Mouse (Mus musculus): ENCODE data around the gene Ppil3. TPM values are rescaled to one million over a fixed set of nuclear protein-coding genes. Genes with fewer than 3 reads are reported as not detected.

Ppil3 gene
- polyA plus RNA-seq, 1 experiment = 11.2 TPM

GRCm38 (mm10) chr1:58420961-58421360, 24.3 kb downstream of the Ppil3 start:
- TF ChIP-seq GATA1 (IDR thresholded peaks at IDR 0.05; ENCODE audit: low read length) = no peak

- TF ChIP-seq GATA1 (IDR thresholded peaks at IDR 0.05; ENCODE audit: low read length) = no peak
Measured at GRCm38 (mm10) chr1:58420032-58420431, 25.3 kb downstream of the Ppil3 start.

- TF ChIP-seq GATA1 (IDR thresholded peaks at IDR 0.05; ENCODE audit: low read length) = no peak
Measured at GRCm38 (mm10) chr1:58416048-58416447, 29.2 kb downstream of the Ppil3 start.

DNA sequence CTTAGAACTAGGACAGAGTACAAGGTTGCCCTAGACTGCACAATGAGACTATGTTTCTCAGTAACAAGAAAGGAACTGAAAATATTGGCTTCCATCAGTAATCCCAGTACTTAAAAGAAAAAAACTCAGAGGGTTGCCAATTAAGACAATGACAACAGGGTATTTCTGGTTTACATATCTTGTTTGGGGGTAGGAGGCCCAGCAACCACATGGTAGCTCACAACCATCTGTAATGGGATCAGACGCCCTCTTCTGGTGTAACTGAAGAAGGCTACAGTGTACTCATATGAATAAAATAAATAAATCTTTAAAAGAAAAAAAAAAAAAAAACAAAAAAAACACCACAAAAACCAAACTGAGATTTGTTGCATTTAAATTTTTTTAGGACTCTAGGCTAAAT, 29.8 kb downstream of the Ppil3 start:
- no peak for TF ChIP-seq GATA1 (IDR thresholded peaks at IDR 0.05; ENCODE audit: low read length)

DNA sequence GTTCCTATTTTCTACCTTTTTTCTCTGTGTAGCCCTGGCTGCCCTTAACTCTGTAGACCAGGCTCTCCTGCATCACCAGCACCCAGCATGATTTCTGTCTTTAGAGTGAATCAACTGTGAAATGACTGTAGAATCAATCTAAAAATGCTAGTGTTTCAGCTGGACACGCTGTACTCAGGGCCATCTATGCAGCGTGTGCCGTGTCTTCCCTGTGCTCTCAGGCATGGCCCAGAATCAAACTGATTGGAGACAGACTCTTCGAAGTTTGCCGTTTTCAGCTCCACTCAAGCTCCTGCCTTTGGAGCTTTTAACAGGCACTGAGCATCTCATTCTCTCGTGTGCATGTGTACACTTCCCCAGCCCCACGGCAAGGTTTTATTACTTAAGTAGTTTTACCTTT, 34.5 kb downstream of the Ppil3 start:
- TF ChIP-seq GATA1 (IDR thresholded peaks at IDR 0.05; ENCODE audit: low read length) = no peak

DNA sequence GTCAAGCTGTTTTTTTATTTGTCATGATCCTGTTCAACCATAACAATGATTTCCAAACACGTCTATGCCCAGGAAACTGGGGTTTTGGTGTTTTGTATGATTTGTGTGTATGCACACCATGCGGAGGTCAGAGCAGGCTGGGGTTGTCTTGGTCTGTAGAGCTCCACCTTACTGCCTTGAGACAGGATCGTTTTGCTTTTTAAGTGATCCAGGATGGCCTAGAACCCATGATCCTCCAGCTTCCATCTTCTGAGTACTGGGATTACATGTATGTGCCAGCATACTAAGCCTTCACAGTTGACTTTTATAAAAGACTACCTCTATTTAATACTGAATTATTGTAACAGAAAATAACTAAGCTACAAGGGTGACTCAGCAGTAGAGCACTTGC, 35.1 kb downstream of the Ppil3 start:
- no peak for TF ChIP-seq GATA1 (IDR thresholded peaks at IDR 0.05; ENCODE audit: low read length)

DNA sequence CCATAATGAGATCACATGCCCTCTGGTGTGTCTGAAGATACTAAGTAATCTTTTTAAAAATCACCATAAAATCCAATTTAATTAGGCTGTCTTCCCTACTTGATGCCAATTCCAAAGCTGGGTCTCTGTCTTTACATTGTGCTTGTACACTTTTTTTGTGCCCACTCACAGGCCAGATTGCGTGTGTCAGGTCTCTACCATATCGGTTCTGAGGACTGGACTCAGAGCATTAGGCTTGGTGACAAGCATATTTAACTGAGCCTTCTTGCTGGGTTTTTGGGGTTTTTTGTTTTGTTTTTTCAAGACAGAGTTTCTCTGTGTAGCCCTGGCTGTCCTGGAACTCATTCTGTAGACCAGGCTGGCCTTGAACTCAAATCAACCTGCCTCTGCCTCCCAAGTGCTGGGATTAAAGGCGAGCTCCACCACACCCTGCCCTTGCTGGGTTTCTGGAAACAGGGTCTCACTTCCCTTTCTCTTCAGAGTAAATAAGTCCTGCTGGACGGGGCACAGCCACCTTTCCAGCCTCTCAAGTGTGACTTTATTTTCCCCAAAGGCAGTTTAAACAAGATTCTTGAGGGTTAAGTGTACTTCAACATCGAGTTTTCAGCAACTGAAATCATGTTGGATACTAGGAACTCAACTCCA, 35.6 kb downstream of the Ppil3 start:
- TF ChIP-seq GATA1 (IDR thresholded peaks at IDR 0.05; ENCODE audit: low read length) = no peak

DNA sequence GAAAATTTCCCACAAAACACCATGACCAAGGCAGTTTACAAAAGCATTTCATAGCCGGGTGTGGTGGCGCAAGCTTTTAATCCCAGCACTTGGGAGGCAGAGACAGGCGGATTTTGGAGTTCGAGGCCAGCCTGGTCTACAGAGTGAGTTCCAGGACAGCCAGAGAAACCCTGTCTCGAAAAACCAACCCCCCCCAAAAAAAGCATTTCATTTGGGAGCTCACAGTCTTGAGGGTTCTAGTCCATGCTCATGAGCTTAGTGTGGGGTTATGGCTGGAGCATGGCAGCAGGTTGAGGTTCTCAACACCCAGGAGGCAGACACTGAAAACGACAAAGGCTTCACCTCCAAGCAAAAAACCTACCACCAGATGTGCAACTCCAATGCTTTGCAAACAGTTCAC, 37.1 kb downstream of the Ppil3 start:
- no peak for TF ChIP-seq GATA1 (IDR thresholded peaks at IDR 0.05; ENCODE audit: low read length)

DNA sequence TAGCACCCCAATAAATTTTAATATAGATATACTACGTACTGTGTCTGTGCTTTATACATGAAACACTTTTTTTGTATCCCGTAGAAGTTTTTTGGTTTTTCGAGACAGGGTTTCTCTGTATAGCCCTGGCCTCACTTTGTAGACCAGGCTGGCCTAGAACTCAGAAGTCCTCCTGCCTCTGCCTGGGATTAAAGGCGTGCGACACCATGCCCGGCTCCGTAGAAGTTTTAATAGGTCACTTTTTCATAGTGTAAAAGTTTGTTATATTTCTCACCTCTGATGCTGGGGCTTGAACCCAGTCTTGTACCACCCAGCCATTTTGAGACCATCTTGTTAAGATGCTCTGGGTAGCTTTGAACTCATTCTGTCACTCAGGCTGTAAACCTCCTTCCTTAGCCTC, 38.0 kb downstream of the Ppil3 start:
- no peak for TF ChIP-seq GATA1 (IDR thresholded peaks at IDR 0.05; ENCODE audit: low read length)

GRCm38 (mm10) chr1:58403745-58404144, 41.5 kb downstream of the Ppil3 start:
- no peak for TF ChIP-seq GATA1 (IDR thresholded peaks at IDR 0.05; ENCODE audit: low read length)

- no peak for TF ChIP-seq GATA1 (IDR thresholded peaks at IDR 0.05; ENCODE audit: low read length)
Measured at GRCm38 (mm10) chr1:58401396-58401795, 43.9 kb downstream of the Ppil3 start.

DNA sequence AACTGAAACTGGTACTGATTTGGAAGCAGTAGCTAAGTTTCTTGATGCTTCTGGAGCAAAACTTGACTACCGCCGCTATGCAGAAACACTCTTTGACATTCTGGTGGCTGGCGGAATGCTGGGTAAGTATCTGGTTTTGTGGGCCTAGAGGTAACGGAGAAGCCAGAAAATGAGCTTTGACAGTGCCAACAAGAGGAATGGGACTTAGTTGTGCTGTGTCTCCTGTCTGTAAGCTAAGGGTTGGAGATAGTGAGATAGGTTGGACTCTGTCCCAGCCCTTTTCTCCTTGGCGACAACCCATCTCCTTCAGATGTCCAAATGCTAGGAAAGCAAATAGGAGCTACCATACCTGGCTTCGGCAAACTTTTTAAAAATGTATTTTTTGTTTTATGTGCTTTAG, 47.6 kb downstream of the Ppil3 start:
- no peak for TF ChIP-seq GATA1 (IDR thresholded peaks at IDR 0.05; ENCODE audit: low read length)

DNA sequence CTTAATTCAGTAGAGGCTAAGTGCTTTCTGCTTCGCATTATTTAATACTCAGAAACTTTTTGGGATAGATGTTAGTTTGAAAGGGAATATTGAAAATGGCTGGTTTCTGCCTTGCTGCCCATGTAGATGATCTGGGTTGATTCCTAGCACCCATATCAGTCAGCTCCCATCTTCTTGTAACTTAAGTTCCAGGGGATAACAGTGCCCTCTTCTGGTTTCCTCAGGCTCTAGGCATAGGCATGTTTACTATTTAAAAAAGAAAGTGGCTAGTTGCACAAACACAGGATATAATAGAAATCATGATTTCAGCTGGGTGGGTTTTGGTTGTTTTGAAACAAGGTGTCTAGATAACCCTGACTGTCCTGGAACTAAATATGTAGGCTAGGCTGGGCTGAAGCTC, 49.1 kb downstream of the Ppil3 start:
- no peak for TF ChIP-seq GATA1 (IDR thresholded peaks at IDR 0.05; ENCODE audit: low read length)

- no peak for TF ChIP-seq GATA1 (IDR thresholded peaks at IDR 0.05; ENCODE audit: low read length)
Measured at GRCm38 (mm10) chr1:58395341-58395740, 49.9 kb downstream of the Ppil3 start.

DNA sequence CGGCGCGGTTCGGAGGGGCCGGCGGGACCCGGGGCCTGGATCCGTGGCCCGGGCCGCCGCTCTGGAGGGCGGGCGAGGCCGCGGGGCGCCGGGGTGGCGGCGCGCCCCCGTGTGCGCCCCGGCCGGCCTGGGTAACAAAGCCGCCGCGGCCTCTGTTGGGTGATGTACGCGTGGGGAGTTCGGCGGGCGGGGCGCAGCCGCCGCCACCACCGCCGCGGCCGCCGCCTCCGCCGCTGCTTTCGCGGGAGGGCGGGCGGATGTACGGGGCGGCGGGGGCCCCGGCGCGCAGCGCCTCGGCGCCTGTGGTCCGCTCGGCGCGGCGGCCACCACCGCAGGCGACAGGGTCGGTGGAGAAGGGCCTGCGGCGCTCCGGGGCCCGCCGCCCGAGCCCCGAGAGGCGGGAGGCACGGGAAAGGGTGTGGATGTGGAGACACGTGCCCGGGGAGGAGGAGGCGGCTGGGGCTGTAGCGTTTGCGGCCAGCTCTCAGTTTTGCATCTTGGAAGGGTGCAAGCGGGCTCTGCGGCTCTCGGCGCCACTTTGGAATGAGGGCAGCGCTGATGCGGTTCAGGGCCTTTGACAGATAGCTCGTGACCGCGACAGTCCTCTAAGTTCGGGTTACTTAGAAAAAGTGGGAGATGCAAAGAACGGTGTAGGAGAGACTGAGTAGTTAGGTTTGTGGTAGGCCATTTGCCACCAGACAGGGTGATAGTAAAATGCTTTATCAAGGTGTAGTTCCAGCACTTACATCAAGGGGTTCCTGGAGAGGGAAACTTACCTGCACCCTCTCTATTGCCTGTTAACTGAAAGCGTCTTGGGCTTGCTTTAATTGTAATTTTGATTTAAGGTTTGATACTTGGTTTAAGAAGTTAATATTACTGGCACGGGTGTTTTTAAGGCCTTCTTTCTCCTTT, 51.7 kb downstream of the Ppil3 start:
- no peak for TF ChIP-seq GATA1 (IDR thresholded peaks at IDR 0.05; ENCODE audit: low read length)

GRCm38 (mm10) chr1:58392652-58393283, 52.5 kb downstream of the Ppil3 start, which contains the start of gene Bzw1:
Gene Bzw1 (plus strand): TSS chr1:58392898.
- TF ChIP-seq GATA1 (IDR thresholded peaks at IDR 0.05; ENCODE audit: low read length) = no peak
